Mouse (Mus musculus): ENCODE results near the gene Dab1. TPM values are rescaled to one million over a fixed set of nuclear protein-coding genes. Genes with fewer than 3 reads are reported as not detected.

Gene Dab1
- polyA plus RNA-seq, 1 experiment from 2014 or later = 77.5 TPM

DNA sequence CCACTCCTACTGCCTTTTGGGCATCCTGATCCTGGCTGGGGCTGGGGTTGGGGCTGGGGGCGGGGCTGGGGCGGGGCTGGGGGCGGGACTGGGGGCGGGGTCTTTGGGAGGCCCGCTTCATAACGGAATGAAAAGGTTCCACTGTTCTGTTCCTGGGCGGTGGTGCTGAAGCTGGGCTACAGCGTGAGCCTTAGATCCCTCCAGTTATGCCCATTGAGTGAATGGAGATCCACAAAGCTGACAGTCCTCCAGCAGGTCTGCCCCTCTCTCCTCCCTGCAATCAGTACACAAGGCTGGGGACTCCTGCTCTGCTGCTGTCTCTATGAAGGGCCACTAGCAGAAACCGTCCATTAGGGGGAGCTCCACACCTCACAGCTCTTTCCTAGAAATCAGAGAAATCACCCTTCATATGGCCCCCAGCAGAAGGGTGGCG lies 895.4 kb downstream of the Dab1 start:
- no peaks in the 10 kb centered on the region for H3K9me3 ChIP-seq (ENCODE audit: control insufficient read depth, low read length)
- peaks cover 8% of the 10 kb centered on the region; the same call in 1 of the 2 replicates for H3K4me1 ChIP-seq (ENCODE audit: control insufficient read depth, insufficient read depth, low read depth, low read length)
- H3K27ac ChIP-seq (ENCODE audit: low read depth, low read length) = no peak overlapping the region
- H3K9ac ChIP-seq (ENCODE audit: low read depth, low read length) = no peak overlapping the region
- no peaks in the 10 kb centered on the region for H3K27me3 ChIP-seq (replicated peaks; ENCODE audit: control insufficient read depth, insufficient read depth, low read length)
- no peaks in the 10 kb centered on the region for H3K36me3 ChIP-seq (ENCODE audit: control insufficient read depth, insufficient read depth, low read length)
- ATAC-seq = peak; percentile 71
- H3K4me2 ChIP-seq (ENCODE audit: low read length) = peak overlapping the region; percentile 42
- 0 out of 2 replicates have a peak overlapping the region, but pooled peaks have one; percentile 14 for H3K4me3 ChIP-seq (ENCODE audit: low read length)
- WGBS = 2% methylated on average over 10 of the region's 10 CpGs

DNA sequence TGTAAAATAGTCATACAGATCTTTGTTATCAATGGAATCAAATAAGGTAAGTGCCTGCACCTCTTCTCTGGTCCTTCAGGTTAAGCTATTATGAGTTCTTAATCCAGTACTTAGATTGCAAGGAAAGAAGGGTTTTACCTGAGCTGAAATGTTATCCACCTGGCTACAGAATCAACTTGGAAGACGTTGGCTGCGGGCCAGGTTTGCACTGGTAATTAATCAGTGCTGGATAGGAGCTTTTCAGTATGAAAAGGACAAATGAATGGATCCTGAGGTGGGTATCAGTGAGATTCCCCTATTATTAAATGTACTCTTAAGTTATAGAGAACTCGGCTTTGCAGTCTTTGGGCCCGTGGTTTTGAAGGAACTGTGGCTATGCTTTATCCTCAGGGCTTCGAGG lies 896.5 kb downstream of the Dab1 start:
- Histone ChIP-seq H3K36me3 (ENCODE audit: control insufficient read depth, insufficient read depth, low read length) (no peaks in the 10 kb centered on the region), H3K27me3 (replicated peaks; ENCODE audit: control insufficient read depth, insufficient read depth, low read length) (no peaks in the 10 kb centered on the region), H3K9ac (ENCODE audit: low read depth, low read length) (no peak overlapping the region), H3K4me3 (ENCODE audit: low read length) (no peak overlapping the region), H3K4me2 (ENCODE audit: low read length) (no peak overlapping the region), H3K27ac (ENCODE audit: low read depth, low read length) (no peak overlapping the region), H3K9me3 (ENCODE audit: control insufficient read depth, low read length) (no peaks in the 10 kb centered on the region), H3K4me1 (ENCODE audit: control insufficient read depth, insufficient read depth, low read depth, low read length) (peaks cover 8% of the 10 kb centered on the region; the same call in 1 of the 2 replicates)
- WGBS = 55% methylated on average over 5 of the region's 5 CpGs
- ATAC-seq = no peak

- WGBS = 40% methylated on average over 8 of the region's 8 CpGs
- no peak for ATAC-seq
Observed at GRCm38 (mm10) chr4:104522324-104522723, 903.2 kb downstream of the Dab1 start.

DNA sequence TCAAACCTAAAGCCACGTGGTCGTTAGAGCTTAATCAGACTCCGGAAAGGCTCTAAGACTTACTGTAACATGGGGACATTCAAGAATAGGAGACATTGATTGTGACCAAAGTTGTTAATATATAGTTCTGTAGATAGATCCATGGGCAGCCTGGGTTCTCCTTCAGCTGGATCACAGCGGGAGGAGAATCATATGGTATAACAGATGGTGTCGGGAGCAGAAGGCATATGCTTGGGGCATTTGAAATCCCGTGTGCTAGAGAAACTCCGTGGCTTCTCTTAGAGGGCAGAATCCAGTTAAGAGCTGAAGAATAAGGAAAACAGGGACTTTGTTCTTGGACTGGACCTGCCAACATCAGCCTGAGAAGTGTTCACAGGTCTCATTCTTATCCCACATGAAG lies 904.6 kb downstream of the Dab1 start:
- Histone ChIP-seq H3K27ac (ENCODE audit: low read depth, low read length) (no peak overlapping the region), H3K9ac (ENCODE audit: low read depth, low read length) (no peak overlapping the region), H3K4me3 (ENCODE audit: low read length) (no peak overlapping the region), H3K27me3 (replicated peaks; ENCODE audit: control insufficient read depth, insufficient read depth, low read length) (no peaks in the 10 kb centered on the region), H3K9me3 (ENCODE audit: control insufficient read depth, low read length) (no peaks in the 10 kb centered on the region), H3K4me1 (ENCODE audit: control insufficient read depth, insufficient read depth, low read depth, low read length) (no peaks in the 10 kb centered on the region), H3K4me2 (ENCODE audit: low read length) (no peak overlapping the region), H3K36me3 (ENCODE audit: control insufficient read depth, insufficient read depth, low read length) (no peaks in the 10 kb centered on the region)
- ATAC-seq = no peak
- 73% methylated on average over 7 of the region's 7 CpGs for WGBS

More at GRCm38 (mm10) chr4:104522324-104522723, 903.2 kb downstream of the Dab1 start:
- Histone ChIP-seq H3K4me1 (ENCODE audit: control insufficient read depth, insufficient read depth, low read depth, low read length) (no peaks in the 10 kb centered on the region), H3K4me3 (ENCODE audit: low read length) (no peak overlapping the region), H3K27me3 (replicated peaks; ENCODE audit: control insufficient read depth, insufficient read depth, low read length) (no peaks in the 10 kb centered on the region), H3K36me3 (ENCODE audit: control insufficient read depth, insufficient read depth, low read length) (no peaks in the 10 kb centered on the region), H3K27ac (ENCODE audit: low read depth, low read length) (no peak overlapping the region), H3K9ac (ENCODE audit: low read depth, low read length) (no peak overlapping the region), H3K4me2 (ENCODE audit: low read length) (no peak overlapping the region), H3K9me3 (ENCODE audit: control insufficient read depth, low read length) (no peaks in the 10 kb centered on the region)

DNA sequence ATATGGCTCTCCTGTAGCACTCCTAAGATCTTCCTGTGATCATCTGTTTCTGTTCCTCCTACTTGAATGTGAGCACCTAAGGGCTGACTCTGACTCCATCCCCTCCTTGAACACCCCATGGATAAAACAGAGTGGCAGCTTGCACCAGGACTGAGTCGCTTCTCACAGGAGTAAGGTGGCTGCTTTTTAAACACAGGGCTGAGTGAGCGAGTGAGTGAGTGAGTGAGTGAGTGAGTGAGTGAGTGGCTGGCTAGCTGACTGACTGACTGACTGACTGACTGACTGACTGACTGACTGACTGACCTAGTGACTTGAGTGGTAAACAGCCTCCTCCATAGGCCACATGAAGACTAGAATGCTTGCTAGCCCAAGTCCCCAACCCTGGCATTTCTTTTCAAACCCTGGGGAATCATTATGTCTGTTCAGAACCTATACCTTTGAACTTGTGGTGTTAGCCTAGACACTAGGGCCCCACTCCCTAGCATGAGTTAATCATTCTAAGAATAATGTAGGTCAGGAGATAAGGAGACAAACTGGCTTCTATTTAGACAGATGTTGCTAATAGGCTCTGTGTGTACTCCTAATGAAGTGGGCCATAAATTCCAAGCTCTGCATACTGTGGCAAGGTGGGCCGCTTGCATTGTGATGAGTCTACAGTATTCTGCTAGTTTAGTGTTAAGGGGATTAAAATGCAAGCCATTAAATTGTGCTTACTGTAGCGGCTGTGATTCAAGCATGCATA lies 910.9 kb downstream of the Dab1 start:
- Histone ChIP-seq H3K9me3 (ENCODE audit: control insufficient read depth, low read length) (no peaks in the 10 kb centered on the region), H3K4me2 (ENCODE audit: low read length) (no peak overlapping the region), H3K27me3 (replicated peaks; ENCODE audit: control insufficient read depth, insufficient read depth, low read length) (no peaks in the 10 kb centered on the region), H3K4me1 (ENCODE audit: control insufficient read depth, insufficient read depth, low read depth, low read length) (no peaks in the 10 kb centered on the region), H3K9ac (ENCODE audit: low read depth, low read length) (no peak overlapping the region), H3K27ac (ENCODE audit: low read depth, low read length) (no peak overlapping the region), H3K36me3 (ENCODE audit: control insufficient read depth, insufficient read depth, low read length) (no peaks in the 10 kb centered on the region), H3K4me3 (ENCODE audit: low read length) (no peak overlapping the region)
- ATAC-seq = no peak
- WGBS = 84% methylated on average over 4 of the region's 4 CpGs

DNA sequence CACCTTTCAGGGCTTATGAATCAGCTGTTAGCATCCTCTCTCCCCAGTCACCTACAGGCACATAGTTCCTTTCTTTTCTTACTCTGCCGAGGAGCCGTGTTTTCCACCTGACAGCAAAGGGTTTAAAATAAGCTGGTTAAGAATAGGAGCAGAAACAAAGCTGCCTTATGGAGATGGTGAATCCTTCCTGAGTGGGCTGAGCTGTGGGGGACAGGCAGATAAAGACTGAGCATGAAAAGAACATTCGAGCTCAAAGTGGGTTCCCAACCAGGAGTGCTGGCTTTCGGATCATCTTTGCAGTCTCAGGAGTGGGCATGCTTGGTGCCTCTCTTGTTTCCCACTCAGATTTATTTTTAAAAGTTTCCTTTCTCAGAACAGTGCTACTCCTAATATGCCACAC lies 913.7 kb downstream of the Dab1 start:
- no peak for ATAC-seq
- H3K27me3 ChIP-seq (replicated peaks; ENCODE audit: control insufficient read depth, insufficient read depth, low read length) = no peaks in the 10 kb centered on the region
- no peaks in the 10 kb centered on the region for H3K9me3 ChIP-seq (ENCODE audit: control insufficient read depth, low read length)
- no peaks in the 10 kb centered on the region for H3K4me1 ChIP-seq (ENCODE audit: control insufficient read depth, insufficient read depth, low read depth, low read length)
- no peak overlapping the region for H3K9ac ChIP-seq (ENCODE audit: low read depth, low read length)
- H3K4me2 ChIP-seq (ENCODE audit: low read length) = no peak overlapping the region
- WGBS = 91% methylated on average over 4 of the region's 4 CpGs
- H3K4me3 ChIP-seq (ENCODE audit: low read length) = no peak overlapping the region
- H3K27ac ChIP-seq (ENCODE audit: low read depth, low read length) = no peak overlapping the region
- no peaks in the 10 kb centered on the region for H3K36me3 ChIP-seq (ENCODE audit: control insufficient read depth, insufficient read depth, low read length)

DNA sequence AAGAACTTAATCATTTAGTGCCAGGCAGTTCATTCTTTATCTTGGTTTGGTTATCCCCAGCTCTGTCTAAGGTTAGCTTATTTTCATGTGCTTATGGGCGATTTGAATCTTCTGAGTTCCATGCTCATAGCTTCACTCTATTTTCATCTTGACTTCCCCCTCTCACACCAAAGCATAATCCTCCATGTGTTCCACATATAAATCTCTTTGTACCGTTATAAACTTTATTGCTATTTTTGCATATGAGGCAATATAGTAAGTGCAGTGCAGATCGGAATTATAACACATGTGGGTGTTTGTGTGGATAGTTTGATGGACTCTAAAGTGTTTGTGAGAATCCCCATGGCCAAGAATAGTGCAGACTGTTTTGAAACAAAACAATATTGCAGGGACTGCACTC lies 919.3 kb downstream of the Dab1 start:
- no peak overlapping the region for H3K4me3 ChIP-seq (ENCODE audit: low read length)
- no peaks in the 10 kb centered on the region for H3K4me1 ChIP-seq (ENCODE audit: control insufficient read depth, insufficient read depth, low read depth, low read length)
- H3K4me2 ChIP-seq (ENCODE audit: low read length) = no peak overlapping the region
- no peaks in the 10 kb centered on the region for H3K9me3 ChIP-seq (ENCODE audit: control insufficient read depth, low read length)
- H3K9ac ChIP-seq (ENCODE audit: low read depth, low read length) = no peak overlapping the region
- no peaks in the 10 kb centered on the region for H3K36me3 ChIP-seq (ENCODE audit: control insufficient read depth, insufficient read depth, low read length)
- ATAC-seq = no peak
- no peaks in the 10 kb centered on the region for H3K27me3 ChIP-seq (replicated peaks; ENCODE audit: control insufficient read depth, insufficient read depth, low read length)
- 86% methylated on average over 3 of the region's 3 CpGs for WGBS
- no peak overlapping the region for H3K27ac ChIP-seq (ENCODE audit: low read depth, low read length)

- no peaks in the 10 kb centered on the region for H3K9me3 ChIP-seq (ENCODE audit: control insufficient read depth, low read length)
- no peak overlapping the region for H3K9ac ChIP-seq (ENCODE audit: low read depth, low read length)
- ATAC-seq = no peak
- H3K27me3 ChIP-seq (replicated peaks; ENCODE audit: control insufficient read depth, insufficient read depth, low read length) = no peaks in the 10 kb centered on the region
- H3K27ac ChIP-seq (ENCODE audit: low read depth, low read length) = no peak overlapping the region
- H3K4me2 ChIP-seq (ENCODE audit: low read length) = no peak overlapping the region
- no peaks in the 10 kb centered on the region for H3K4me1 ChIP-seq (ENCODE audit: control insufficient read depth, insufficient read depth, low read depth, low read length)
- no peak overlapping the region for H3K4me3 ChIP-seq (ENCODE audit: low read length)
- H3K36me3 ChIP-seq (ENCODE audit: control insufficient read depth, insufficient read depth, low read length) = no peaks in the 10 kb centered on the region
- WGBS = 74% methylated on average over 2 of the region's 2 CpGs
Observed at GRCm38 (mm10) chr4:104539047-104539446, 919.9 kb downstream of the Dab1 start.

DNA sequence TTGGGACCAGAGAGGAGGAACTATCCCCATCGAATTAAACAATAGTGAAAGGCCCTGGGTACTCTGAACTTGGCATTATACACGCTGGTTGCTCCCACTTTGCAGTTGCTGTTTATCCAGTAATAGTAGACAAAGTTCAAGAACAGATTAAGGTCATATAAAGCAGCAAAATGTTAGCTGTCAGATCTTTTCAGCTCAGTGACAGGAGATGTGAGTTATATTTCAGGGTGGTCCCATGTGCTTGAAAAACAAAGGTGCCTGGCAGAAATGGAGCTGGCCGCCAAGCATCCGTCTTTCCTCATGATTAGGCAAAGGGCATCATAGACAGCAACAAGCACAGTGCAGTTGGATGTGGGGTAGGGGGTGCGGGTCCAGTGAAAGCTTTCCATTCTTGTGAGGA lies 927.9 kb downstream of the Dab1 start:
- WGBS = 61% methylated on average over 5 of the region's 5 CpGs
- no peaks in the 10 kb centered on the region; the same call in 1 of the 2 replicates for H3K4me1 ChIP-seq (ENCODE audit: control insufficient read depth, insufficient read depth, low read depth, low read length)
- no peaks in the 10 kb centered on the region for H3K27me3 ChIP-seq (replicated peaks; ENCODE audit: control insufficient read depth, insufficient read depth, low read length)
- H3K27ac ChIP-seq (ENCODE audit: low read depth, low read length) = no peak overlapping the region
- H3K4me3 ChIP-seq (ENCODE audit: low read length) = no peak overlapping the region
- ATAC-seq = no peak
- H3K4me2 ChIP-seq (ENCODE audit: low read length) = no peak overlapping the region
- H3K36me3 ChIP-seq (ENCODE audit: control insufficient read depth, insufficient read depth, low read length) = no peaks in the 10 kb centered on the region
- H3K9ac ChIP-seq (ENCODE audit: low read depth, low read length) = no peak overlapping the region
- H3K9me3 ChIP-seq (ENCODE audit: control insufficient read depth, low read length) = no peaks in the 10 kb centered on the region
